Mouse (Mus musculus): ENCODE measurements around the gene Hnrnpu. TPM values are rescaled to one million over a fixed set of nuclear protein-coding genes. Genes with fewer than 3 reads are reported as not detected.

The Hnrnpu gene
- total RNA-seq, 1 experiment, result 494 TPM

- in situ Hi-C loops (cut with MboI; ENCODE audit: low sequenced_read_pairs in 2 of 2, unreplicated experiment in 2 of 2), result no loop called here
- H3K36me3 ChIP-seq (ENCODE audit: control insufficient read depth, insufficient read depth, low read length, poor library complexity, severe bottlenecking), result no peaks in the 10 kb centered on the region
- no peaks in the 10 kb centered on the region for H3K9me3 ChIP-seq (ENCODE audit: control insufficient read depth, insufficient read depth, low read depth, low read length)
- peak overlapping the region; percentile 63 for H3K4me3 ChIP-seq (ENCODE audit: insufficient read depth in 1 of 2, low read depth in 1 of 2, low read length in 2 of 2, poor library complexity in 1 of 2, severe bottlenecking in 1 of 2)
- peaks cover 8 to 11% of the 10 kb centered on the region in 2 experiments; a peak in 3 of 4 replicates for H3K4me1 ChIP-seq (ENCODE audit: control insufficient read depth in 2 of 2, insufficient read depth in 2 of 2, low read length in 2 of 2, poor library complexity in 1 of 2)
- TF ChIP-seq MAFK (IDR thresholded peaks at IDR 0.05; ENCODE audit: insufficient read depth, low read depth, low read length) (no peak), HCFC1 (IDR thresholded peaks at IDR 0.05; ENCODE audit: borderline replicate concordance, insufficient read depth, low read length) (no peak; the same call in 1 of the 2 replicates), ZC3H11A (IDR thresholded peaks at IDR 0.05; ENCODE audit: borderline replicate concordance, low read depth, low read length) (no peak), ZNF384 (IDR thresholded peaks at IDR 0.05; ENCODE audit: low read depth, low read length) (no peak), CHD2 (IDR thresholded peaks at IDR 0.05; ENCODE audit: low read depth, low read length) (no peak)
- peak overlapping the region; percentile 26; the same call in 1 of the 2 replicates for H3K27ac ChIP-seq (ENCODE audit: insufficient read depth, low read depth, low read length, poor library complexity, severe bottlenecking)
- peak overlapping the region; percentile 62 for H3K9ac ChIP-seq (ENCODE audit: insufficient read depth, low read depth, low read length, poor library complexity, severe bottlenecking)
- DNase-seq (ENCODE audit: low read depth, low spot score), result peak; percentile 52
These were observed 31.1 kb upstream of the Hnrnpu start for GRCm38 (mm10) chr1:178368548-178369271.

- H3K27ac ChIP-seq (ENCODE audit: insufficient read depth, low read depth, low read length, poor library complexity, severe bottlenecking), result no peak overlapping the region
- TF ChIP-seq MAFK (IDR thresholded peaks at IDR 0.05; ENCODE audit: insufficient read depth, low read depth, low read length) (no peak), HCFC1 (IDR thresholded peaks at IDR 0.05; ENCODE audit: borderline replicate concordance, insufficient read depth, low read length) (no peak), CHD2 (IDR thresholded peaks at IDR 0.05; ENCODE audit: low read depth, low read length) (no peak), ZC3H11A (IDR thresholded peaks at IDR 0.05; ENCODE audit: borderline replicate concordance, low read depth, low read length) (no peak), ZNF384 (IDR thresholded peaks at IDR 0.05; ENCODE audit: low read depth, low read length) (no peak)
- in situ Hi-C loops (cut with MboI; ENCODE audit: low sequenced_read_pairs in 2 of 2, unreplicated experiment in 2 of 2), result no loop called here
- H3K36me3 ChIP-seq (ENCODE audit: control insufficient read depth, insufficient read depth, low read length, poor library complexity, severe bottlenecking), result no peaks in the 10 kb centered on the region
- DNase-seq (ENCODE audit: low read depth, low spot score), result no peak
- H3K9ac ChIP-seq (ENCODE audit: insufficient read depth, low read depth, low read length, poor library complexity, severe bottlenecking), result no peak overlapping the region
- H3K9me3 ChIP-seq (ENCODE audit: control insufficient read depth, insufficient read depth, low read depth, low read length), result no peaks in the 10 kb centered on the region
- peaks cover 8 to 11% of the 10 kb centered on the region in 2 experiments; a peak in 3 of 4 replicates for H3K4me1 ChIP-seq (ENCODE audit: control insufficient read depth in 2 of 2, insufficient read depth in 2 of 2, low read length in 2 of 2, poor library complexity in 1 of 2)
- no peak overlapping the region; a peak in 1 of 4 replicates for H3K4me3 ChIP-seq (ENCODE audit: insufficient read depth in 1 of 2, low read depth in 1 of 2, low read length in 2 of 2, poor library complexity in 1 of 2, severe bottlenecking in 1 of 2)
These were observed 30.5 kb upstream of the Hnrnpu start for GRCm38 (mm10) chr1:178368121-178368520.

GRCm38 (mm10) chr1:178365171-178365570 lies 27.6 kb upstream of the Hnrnpu start:
- H3K27ac ChIP-seq (ENCODE audit: insufficient read depth, low read depth, low read length, poor library complexity, severe bottlenecking), result no peak overlapping the region
- H3K9ac ChIP-seq (ENCODE audit: insufficient read depth, low read depth, low read length, poor library complexity, severe bottlenecking), result no peak overlapping the region
- no peaks in the 10 kb centered on the region for H3K36me3 ChIP-seq (ENCODE audit: control insufficient read depth, insufficient read depth, low read length, poor library complexity, severe bottlenecking)
- TF ChIP-seq HCFC1 (IDR thresholded peaks at IDR 0.05; ENCODE audit: borderline replicate concordance, insufficient read depth, low read length), result no peak
- no peak for TF ChIP-seq CHD2 (IDR thresholded peaks at IDR 0.05; ENCODE audit: low read depth, low read length)
- TF ChIP-seq ZNF384 (IDR thresholded peaks at IDR 0.05; ENCODE audit: low read depth, low read length), result no peak
- TF ChIP-seq ZC3H11A (IDR thresholded peaks at IDR 0.05; ENCODE audit: borderline replicate concordance, low read depth, low read length), result no peak
- no peak overlapping the region for H3K4me3 ChIP-seq (ENCODE audit: insufficient read depth in 1 of 2, low read depth in 1 of 2, low read length in 2 of 2, poor library complexity in 1 of 2, severe bottlenecking in 1 of 2)
- in situ Hi-C loops (cut with MboI; ENCODE audit: low sequenced_read_pairs in 2 of 2, unreplicated experiment in 2 of 2), result no loop called here
- no peaks in the 10 kb centered on the region for H3K9me3 ChIP-seq (ENCODE audit: control insufficient read depth, insufficient read depth, low read depth, low read length)
- no peak for DNase-seq (ENCODE audit: low read depth, low spot score)
- H3K4me1 ChIP-seq (ENCODE audit: control insufficient read depth in 2 of 2, insufficient read depth in 2 of 2, low read length in 2 of 2, poor library complexity in 1 of 2), result peaks cover 13 to 16% of the 10 kb centered on the region in 2 experiments; a peak in 3 of 4 replicates

GRCm38 (mm10) chr1:178360702-178361101 lies 23.1 kb upstream of the Hnrnpu start:
- Histone ChIP-seq H3K9me3 (ENCODE audit: control insufficient read depth, insufficient read depth, low read depth, low read length) (no peaks in the 10 kb centered on the region), H3K4me3 (ENCODE audit: insufficient read depth in 1 of 2, low read depth in 1 of 2, low read length in 2 of 2, poor library complexity in 1 of 2, severe bottlenecking in 1 of 2) (no peak overlapping the region; a peak in 1 of 4 replicates), H3K9ac (ENCODE audit: insufficient read depth, low read depth, low read length, poor library complexity, severe bottlenecking) (no peak overlapping the region), H3K36me3 (ENCODE audit: control insufficient read depth, insufficient read depth, low read length, poor library complexity, severe bottlenecking) (no peaks in the 10 kb centered on the region), H3K27ac (ENCODE audit: insufficient read depth, low read depth, low read length, poor library complexity, severe bottlenecking) (peak overlapping the region; percentile 95; the same call in 1 of the 2 replicates), H3K4me1 (ENCODE audit: control insufficient read depth in 2 of 2, insufficient read depth in 2 of 2, low read length in 2 of 2, poor library complexity in 1 of 2) (peaks cover 7 to 34% of the 10 kb centered on the region in 2 experiments)
- in situ Hi-C loops (cut with MboI; ENCODE audit: low sequenced_read_pairs in 2 of 2, unreplicated experiment in 2 of 2), result no loop called here
- DNase-seq (ENCODE audit: low read depth, low spot score), result peak; percentile 78
- TF ChIP-seq ZNF384 (IDR thresholded peaks at IDR 0.05; ENCODE audit: low read depth, low read length) (no peak), CHD2 (IDR thresholded peaks at IDR 0.05; ENCODE audit: low read depth, low read length) (no peak), MAFK (IDR thresholded peaks at IDR 0.05; ENCODE audit: insufficient read depth, low read depth, low read length) (peak; percentile 84), HCFC1 (IDR thresholded peaks at IDR 0.05; ENCODE audit: borderline replicate concordance, insufficient read depth, low read length) (no peak), ZC3H11A (IDR thresholded peaks at IDR 0.05; ENCODE audit: borderline replicate concordance, low read depth, low read length) (peak; percentile 17; the same call in 1 of the 2 replicates)
